Mouse (Mus musculus): ENCODE results near the gene Rpl35. TPM values are rescaled to one million over a fixed set of nuclear protein-coding genes. Genes with fewer than 3 reads are reported as not detected.

Gene Rpl35
- polyA plus RNA-seq, 2 experiments from 2014 or later, result 1,861 to 2,080 TPM

Other genes with a start within 250 kb of the Rpl35 start
- gene Nr6a1, start 77.9 kb downstream of the Rpl35 start, polyA plus RNA-seq (2017; shearing (Covaris generic)), result under 1 TPM; 0.57 to 0.90 TPM
- gene Olfml2a, start 73.6 kb downstream of the Rpl35 start, polyA plus RNA-seq (2017; shearing (Covaris generic)), result not detected
- gene Wdr38, start 8.1 kb downstream of the Rpl35 start, polyA plus RNA-seq (2017; shearing (Covaris generic)), result 1 to 10 TPM in 1 of 2 experiments, under 1 TPM in 1; 0.81 to 1.0 TPM
- 100 to 1,000 TPM; 101 to 124 TPM for gene Arpc5l, start 276 bp downstream of the Rpl35 start, polyA plus RNA-seq (2017; shearing (Covaris generic))
- 10 to 100 TPM; 36.5 to 36.6 TPM for gene Golga1, start 59.9 kb upstream of the Rpl35 start, polyA plus RNA-seq (2017; shearing (Covaris generic))
- 10 to 100 TPM; 12.8 to 16.7 TPM for gene Scai, start 185.1 kb upstream of the Rpl35 start, polyA plus RNA-seq (2017; shearing (Covaris generic))
- gene Ppp6c, start 220.8 kb upstream of the Rpl35 start, polyA plus RNA-seq (2017; shearing (Covaris generic)), result 100 to 1,000 TPM in 1 of 2 experiments, 10 to 100 TPM in 1; 95.6 to 125 TPM